Mouse (Mus musculus): ENCODE results near the gene Tsc22d3. TPM values are rescaled to one million over a fixed set of nuclear protein-coding genes. Genes with fewer than 3 reads are reported as not detected.

The Tsc22d3 gene
- polyA plus RNA-seq (2015; fragmentation: Nextera tagmentation; extraction: Ambion mirVana), result 69.7 and 77.3 TPM in 2 replicates

GRCm38 (mm10) chrX:140600410-140601109 is at the start of gene Tsc22d3:
Gene Tsc22d3, minus strand, starts transcription at chrX:140600659.
- H3K27ac ChIP-seq (replicated peaks), result no peak within 1 kb of the TSS
- H3K9ac ChIP-seq (ENCODE audit: low read length), result peak within 1 kb of the TSS; percentile 61
- peak within 1 kb of the TSS; percentile 66 for H3K4me2 ChIP-seq (replicated peaks; ENCODE audit: low read depth)
- TF ChIP-seq CTCF (IDR thresholded peaks at IDR 0.05; ENCODE audit: low read depth) (peak; percentile 79), EP300 (optimal IDR thresholded peaks at IDR 0.05) (no peak)
- H3K4me3 ChIP-seq (ENCODE audit: low read depth, low read length), result peak within 1 kb of the TSS; percentile 50
- ATAC-seq (ENCODE audit: low FRiP score, low TSS enrichment) (peak; percentile 38; the same call in 1 of the 2 replicates), DNase-seq (ENCODE audit: low spot score) (peak; percentile 61)
- H3K36me3 ChIP-seq (ENCODE audit: control insufficient read depth, insufficient read depth, low read length), result no peaks in the 10 kb centered on the region
- no peaks in the 10 kb centered on the region for H3K4me1 ChIP-seq (replicated peaks; ENCODE audit: control insufficient read depth, insufficient read depth)
- H3K27me3 ChIP-seq (ENCODE audit: control insufficient read depth, insufficient read depth, low read length), result no peaks in the 10 kb centered on the region
- no peaks in the 10 kb centered on the region for H3K9me3 ChIP-seq (ENCODE audit: control insufficient read depth, low read length)
- 17% methylated on average over 28 of the region's 28 CpGs for WGBS

- H3K9ac ChIP-seq (ENCODE audit: low read length), result no peak overlapping the region
- H3K4me1 ChIP-seq (replicated peaks; ENCODE audit: control insufficient read depth, insufficient read depth), result no peaks in the 10 kb centered on the region
- no peak for ATAC-seq (ENCODE audit: low FRiP score, low TSS enrichment)
- H3K27ac ChIP-seq (replicated peaks), result no peak overlapping the region
- no peaks in the 10 kb centered on the region for H3K36me3 ChIP-seq (ENCODE audit: control insufficient read depth, insufficient read depth, low read length)
- DNase-seq (ENCODE audit: low spot score), result no peak
- no peaks in the 10 kb centered on the region for H3K27me3 ChIP-seq (ENCODE audit: control insufficient read depth, insufficient read depth, low read length)
- no peaks in the 10 kb centered on the region for H3K9me3 ChIP-seq (ENCODE audit: control insufficient read depth, low read length)
- 61% methylated on average over 2 of the region's 2 CpGs for WGBS
- no peak for TF ChIP-seq EP300 (optimal IDR thresholded peaks at IDR 0.05)
- peak; percentile 44 for TF ChIP-seq CTCF (IDR thresholded peaks at IDR 0.05; ENCODE audit: low read depth)
- H3K4me2 ChIP-seq (replicated peaks; ENCODE audit: low read depth), result no peak overlapping the region
- H3K4me3 ChIP-seq (ENCODE audit: low read depth, low read length), result no peak overlapping the region
Observed at GRCm38 (mm10) chrX:140639592-140639991, 39.1 kb upstream of the Tsc22d3 start.

- no peak overlapping the region for H3K9ac ChIP-seq (ENCODE audit: low read length)
- no peaks in the 10 kb centered on the region for H3K9me3 ChIP-seq (ENCODE audit: control insufficient read depth, low read length)
- ATAC-seq (ENCODE audit: low FRiP score, low TSS enrichment) (0 out of 2 replicates have a peak, but pooled peaks have one; percentile 15), DNase-seq (ENCODE audit: low spot score) (peak; percentile 14)
- WGBS, result 58% methylated on average over 5 of the region's 5 CpGs
- no peak for TF ChIP-seq CTCF (IDR thresholded peaks at IDR 0.05; ENCODE audit: low read depth)
- TF ChIP-seq EP300 (optimal IDR thresholded peaks at IDR 0.05), result no peak
- H3K27ac ChIP-seq (replicated peaks), result no peak overlapping the region
- H3K27me3 ChIP-seq (ENCODE audit: control insufficient read depth, insufficient read depth, low read length), result no peaks in the 10 kb centered on the region
- no peak overlapping the region for H3K4me3 ChIP-seq (ENCODE audit: low read depth, low read length)
- no peaks in the 10 kb centered on the region for H3K4me1 ChIP-seq (replicated peaks; ENCODE audit: control insufficient read depth, insufficient read depth)
- no peak overlapping the region for H3K4me2 ChIP-seq (replicated peaks; ENCODE audit: low read depth)
- H3K36me3 ChIP-seq (ENCODE audit: control insufficient read depth, insufficient read depth, low read length), result no peaks in the 10 kb centered on the region
Observed at GRCm38 (mm10) chrX:140638028-140638427, 37.6 kb upstream of the Tsc22d3 start.

GRCm38 (mm10) chrX:140624875-140625594 is 24.6 kb upstream of the Tsc22d3 start:
- H3K27me3 ChIP-seq (ENCODE audit: control insufficient read depth, insufficient read depth, low read length), result no peaks in the 10 kb centered on the region
- WGBS, result 52% methylated on average over 12 of the region's 12 CpGs
- TF ChIP-seq EP300 (optimal IDR thresholded peaks at IDR 0.05) (no peak), CTCF (IDR thresholded peaks at IDR 0.05; ENCODE audit: low read depth) (no peak)
- no peaks in the 10 kb centered on the region for H3K36me3 ChIP-seq (ENCODE audit: control insufficient read depth, insufficient read depth, low read length)
- no peaks in the 10 kb centered on the region for H3K9me3 ChIP-seq (ENCODE audit: control insufficient read depth, low read length)
- no peak overlapping the region for H3K4me3 ChIP-seq (ENCODE audit: low read depth, low read length)
- no peak overlapping the region for H3K27ac ChIP-seq (replicated peaks)
- no peak overlapping the region for H3K4me2 ChIP-seq (replicated peaks; ENCODE audit: low read depth)
- DNase-seq (ENCODE audit: low spot score) (peak; percentile 13), ATAC-seq (ENCODE audit: low FRiP score, low TSS enrichment) (no peak)
- H3K4me1 ChIP-seq (replicated peaks; ENCODE audit: control insufficient read depth, insufficient read depth), result no peaks in the 10 kb centered on the region
- H3K9ac ChIP-seq (ENCODE audit: low read length), result no peak overlapping the region

GRCm38 (mm10) chrX:140609938-140610337 is 9.5 kb upstream of the Tsc22d3 start:
- no peak for TF ChIP-seq EP300 (optimal IDR thresholded peaks at IDR 0.05)
- no peak for TF ChIP-seq CTCF (IDR thresholded peaks at IDR 0.05; ENCODE audit: low read depth)
- no peaks in the 10 kb centered on the region for H3K9me3 ChIP-seq (ENCODE audit: control insufficient read depth, low read length)

GRCm38 (mm10) chrX:140601884-140602283 is 1.4 kb upstream of the Tsc22d3 start:
- H3K27me3 ChIP-seq (ENCODE audit: control insufficient read depth, insufficient read depth, low read length), result no peaks in the 10 kb centered on the region
- TF ChIP-seq CTCF (IDR thresholded peaks at IDR 0.05; ENCODE audit: low read depth) (no peak), EP300 (optimal IDR thresholded peaks at IDR 0.05) (no peak)
- ATAC-seq (ENCODE audit: low FRiP score, low TSS enrichment), result peak; percentile 55; the same call in 1 of the 2 replicates

More at GRCm38 (mm10) chrX:140609938-140610337, 9.5 kb upstream of the Tsc22d3 start:
- H3K4me2 ChIP-seq (replicated peaks; ENCODE audit: low read depth), result no peak overlapping the region
- ATAC-seq (ENCODE audit: low FRiP score, low TSS enrichment) (no peak), DNase-seq (ENCODE audit: low spot score) (no peak)
- no peak overlapping the region for H3K4me3 ChIP-seq (ENCODE audit: low read depth, low read length)
- H3K9ac ChIP-seq (ENCODE audit: low read length), result no peak overlapping the region
- no peaks in the 10 kb centered on the region for H3K36me3 ChIP-seq (ENCODE audit: control insufficient read depth, insufficient read depth, low read length)
- H3K27ac ChIP-seq (replicated peaks), result no peak overlapping the region
- H3K27me3 ChIP-seq (ENCODE audit: control insufficient read depth, insufficient read depth, low read length), result no peaks in the 10 kb centered on the region
- 88% methylated on average over 4 of the region's 4 CpGs for WGBS
- no peaks in the 10 kb centered on the region for H3K4me1 ChIP-seq (replicated peaks; ENCODE audit: control insufficient read depth, insufficient read depth)

More at GRCm38 (mm10) chrX:140601884-140602283, 1.4 kb upstream of the Tsc22d3 start:
- H3K4me2 ChIP-seq (replicated peaks; ENCODE audit: low read depth), result no peak overlapping the region
- 50% methylated on average over 3 of the region's 3 CpGs for WGBS
- no peak overlapping the region for H3K4me3 ChIP-seq (ENCODE audit: low read depth, low read length)
- H3K9me3 ChIP-seq (ENCODE audit: control insufficient read depth, low read length), result no peaks in the 10 kb centered on the region
- H3K9ac ChIP-seq (ENCODE audit: low read length), result no peak overlapping the region
- H3K36me3 ChIP-seq (ENCODE audit: control insufficient read depth, insufficient read depth, low read length), result no peaks in the 10 kb centered on the region
- no peak overlapping the region for H3K27ac ChIP-seq (replicated peaks)
- DNase-seq (ENCODE audit: low spot score), result no peak
- no peaks in the 10 kb centered on the region for H3K4me1 ChIP-seq (replicated peaks; ENCODE audit: control insufficient read depth, insufficient read depth)

All from stomach, postnatal 0 days (tissue).